Mouse (Mus musculus) brown adipose tissue, adult 24 weeks (tissue): ENCODE measurements around the gene Ndn. TPM values are rescaled to one million over a fixed set of nuclear protein-coding genes. Genes with fewer than 3 reads are reported as not detected.

ENCODE experiments used
- H3K27ac ChIP-seq: fragments of 200-500 bp; replicated peaks from 2 replicates; pipeline ENCODE4 v1.5.1; 2012; ENCODE audit warnings: low read depth, mild to moderate bottlenecking, low read length
- H3K4me1 ChIP-seq: fragments of 200-500 bp; 2 replicates; pipeline ENCODE4 v1.6.1; 2012; ENCODE audit warnings: low read length, mixed read lengths; ENCODE audit not compliant: control insufficient read depth, insufficient read depth, insufficient read length
- H3K4me3 ChIP-seq: fragments of 200-500 bp; 2 replicates; pipeline ENCODE4 v1.5.1; 2012; ENCODE audit warnings: low read depth, mild to moderate bottlenecking, low read length, moderate library complexity; ENCODE audit not compliant: insufficient read depth
- polyA plus RNA-seq: library from polyadenylated mRNA; stranded (reverse); fragments of >200 nt; gene quantifications from 2 replicates; pipeline ENCODE4 v1.2.4, GENCODE M21; 2012; ENCODE audit not compliant: missing spikeins, insufficient read depth, insufficient read length

Ndn gene
- polyA plus RNA-seq, 1 experiment = 16.8 TPM

- Histone ChIP-seq H3K4me1 (no peaks in the 10 kb centered on the region), H3K4me3 (no peak overlapping the region), H3K27ac (no peak overlapping the region)
Measured at GRCm38 (mm10) chr7:62388291-62388690, 41.9 kb downstream of the Ndn start.

DNA sequence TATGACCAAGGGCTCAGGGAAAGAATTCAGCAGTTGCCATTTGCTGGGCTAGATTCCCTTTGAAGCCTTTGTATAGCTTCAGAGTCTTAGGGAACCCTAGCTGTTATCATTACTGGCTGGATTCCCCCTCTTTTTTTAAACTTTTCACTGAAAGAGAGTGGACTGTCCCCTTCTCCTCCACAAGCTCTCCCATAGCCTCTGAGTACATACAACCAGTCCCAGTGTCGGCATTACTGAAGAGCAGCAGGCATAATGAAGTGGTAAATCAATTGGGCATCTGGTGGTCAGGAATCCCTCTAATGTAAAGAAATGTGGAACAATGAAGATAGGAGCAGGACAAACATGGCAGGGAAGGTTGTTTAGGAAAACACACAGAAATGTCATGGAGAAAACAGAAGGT, 45.8 kb downstream of the Ndn start:
- no peak overlapping the region for H3K27ac ChIP-seq
- H3K4me3 ChIP-seq = no peak overlapping the region
- no peaks in the 10 kb centered on the region for H3K4me1 ChIP-seq

Other genes starting within 250 kb of the Ndn start
- gene Magel2, start 30.4 kb downstream of the Ndn start, polyA plus RNA-seq = not detected in 2 replicates
- gene Mkrn3, start 73.6 kb downstream of the Ndn start, polyA plus RNA-seq = not detected in 2 replicates
- not detected in 2 replicates for gene Peg12, start 117.9 kb downstream of the Ndn start, polyA plus RNA-seq